In the genomic region with DNA sequence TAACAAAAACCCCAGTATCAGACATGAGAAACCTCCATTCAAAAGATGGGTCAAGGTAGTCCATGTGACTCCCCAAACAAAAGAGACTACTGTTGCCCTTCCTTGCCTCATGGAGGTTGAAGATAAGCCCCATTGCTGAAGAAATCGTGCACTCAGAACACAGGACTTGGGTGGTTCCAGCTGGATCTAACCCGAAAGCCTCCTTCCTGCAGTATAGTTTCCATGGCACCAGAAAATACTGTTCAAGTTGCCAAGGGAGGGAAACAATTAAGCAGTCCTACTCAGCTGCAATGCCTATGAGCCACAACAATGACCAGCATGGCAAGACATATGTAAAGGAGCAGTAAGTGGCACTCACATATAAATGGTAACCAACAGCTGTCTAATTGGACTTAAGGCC, we compare ENCODE assay signal across 20 mouse cellular contexts. TPM values are rescaled to one million over a fixed set of nuclear protein-coding genes. Genes with fewer than 3 reads are reported as not detected.
DNase-seq lines count a peak whose midpoint lies in the region; ATAC-seq lines count a peak whose summit lies in the region.
"Had no signal": no experiment of that assay in that cellular context is flagged by ENCODE, and none has a peak within 500 bp of the region (broad histone marks: within the 10 kb centered on the region; RNA-seq: fewer than 3 reads in every experiment).

No protein-coding gene starts in this region.

- DNase-seq in forebrain, embryonic 11.5 days (ENCODE audit: low spot score) = no peak
- peak; percentile 20 for DNase-seq in R1 (ENCODE audit: low read depth, low spot score)
- no peak for DNase-seq in urinary bladder, postnatal 4 days (ENCODE audit: low spot score in 2 of 2)
- DNase-seq in gastrocnemius, postnatal 36 days = no peak
- no peak for DNase-seq in lung, postnatal 4 days
- DNase-seq: adrenal gland, adult 8-10 months; cerebellum, postnatal 10 days; heart, adult 11 months; heart, postnatal 10 days; kidney, adult 18-20 months; lung, postnatal 10 days; thymus, adult 2 months had no signal

- 79% methylated on average over 2 of the region's 2 CpGs for WGBS in forebrain, embryonic 11.5 days
- 52% methylated on average over 2 of the region's 2 CpGs for WGBS in forebrain, embryonic 15.5 days
- 31% methylated on average over 2 of the region's 2 CpGs for WGBS in liver, embryonic 16.5 days (ENCODE audit: insufficient replicate concordance)

- intact Hi-C loops in gastrocnemius, postnatal 36 days (cut with DNase I) = no loop called here

- H3K4me3 ChIP-seq in forebrain, embryonic 11.5 days (ENCODE audit: low read depth, low read length) = no peak overlapping the region
- no peak overlapping the region for H3K4me3 ChIP-seq in forebrain, embryonic 15.5 days
- H3K4me3 ChIP-seq in liver, embryonic 16.5 days (ENCODE audit: low read depth, low read length) = no peak overlapping the region
- H3K4me3 ChIP-seq: embryonic facial prominence, embryonic 10.5 days; limb, embryonic 13.5 days; midbrain, embryonic 10.5 days had no signal

- no peak overlapping the region for H3K4me2 ChIP-seq in forebrain, embryonic 11.5 days (ENCODE audit: low read depth, low read length, severe bottlenecking)
- no peak overlapping the region for H3K4me2 ChIP-seq in forebrain, embryonic 15.5 days (replicated peaks)
- no peak overlapping the region for H3K4me2 ChIP-seq in liver, embryonic 16.5 days (ENCODE audit: low read depth, low read length)
- H3K4me2 ChIP-seq: limb, embryonic 13.5 days had no signal

- no peaks in the 10 kb centered on the region for H3K4me1 ChIP-seq in forebrain, embryonic 11.5 days (replicated peaks; ENCODE audit: control insufficient read depth, insufficient read depth, low read length)
- H3K4me1 ChIP-seq in forebrain, embryonic 15.5 days = no peaks in the 10 kb centered on the region
- H3K4me1 ChIP-seq in liver, embryonic 16.5 days (ENCODE audit: control insufficient read depth, low read depth, low read length) = peaks cover 16% of the 10 kb centered on the region
- H3K4me1 ChIP-seq: embryonic facial prominence, embryonic 10.5 days; limb, embryonic 13.5 days; midbrain, embryonic 10.5 days had no signal

- no peaks in the 10 kb centered on the region for H3K9me3 ChIP-seq in forebrain, embryonic 11.5 days (ENCODE audit: control insufficient read depth, low read length)
- H3K9me3 ChIP-seq in forebrain, embryonic 15.5 days = no peaks in the 10 kb centered on the region
- H3K9me3 ChIP-seq in liver, embryonic 16.5 days (replicated peaks; ENCODE audit: control insufficient read depth, low read length) = no peaks in the 10 kb centered on the region
- H3K9me3 ChIP-seq: embryonic facial prominence, embryonic 10.5 days; limb, embryonic 13.5 days; midbrain, embryonic 10.5 days had no signal

- H3K27me3 ChIP-seq in forebrain, embryonic 11.5 days (ENCODE audit: control insufficient read depth, insufficient read depth, low read length) = peaks cover 2% of the 10 kb centered on the region; the same call in 1 of the 2 replicates
- H3K27me3 ChIP-seq in forebrain, embryonic 15.5 days = no peaks in the 10 kb centered on the region
- no peaks in the 10 kb centered on the region for H3K27me3 ChIP-seq in liver, embryonic 16.5 days (ENCODE audit: control insufficient read depth, insufficient read depth, low read depth, low read length)
- H3K27me3 ChIP-seq: CH12.LX had no signal

- no peak overlapping the region for H3K9ac ChIP-seq in forebrain, embryonic 11.5 days (ENCODE audit: low read length)
- no peak overlapping the region for H3K9ac ChIP-seq in forebrain, embryonic 15.5 days (replicated peaks)
- no peak overlapping the region for H3K9ac ChIP-seq in liver, embryonic 16.5 days (ENCODE audit: low read depth, low read length)
- H3K9ac ChIP-seq: limb, embryonic 13.5 days had no signal

- ATAC-seq in forebrain, embryonic 11.5 days (replicated peaks; ENCODE audit: low FRiP score) = 0 out of 2 replicates have a peak, but pooled peaks have one; percentile 21
- no peak for ATAC-seq in forebrain, embryonic 15.5 days (replicated peaks)
- peak; percentile 82 for ATAC-seq in erythroid progenitor cell, adult 5-6 weeks (replicated peaks; ENCODE audit: low FRiP score, poor library complexity, severe bottlenecking)
- ATAC-seq in liver, embryonic 16.5 days (ENCODE audit: low read depth) = peak; percentile 85
- ATAC-seq: hindbrain, embryonic 16.5 days had no signal

- H3K36me3 ChIP-seq in forebrain, embryonic 11.5 days (ENCODE audit: control insufficient read depth, insufficient read depth, low read length) = no peaks in the 10 kb centered on the region
- H3K36me3 ChIP-seq in forebrain, embryonic 15.5 days = no peaks in the 10 kb centered on the region
- H3K36me3 ChIP-seq in liver, embryonic 16.5 days (ENCODE audit: control insufficient read depth, insufficient read depth) = no peaks in the 10 kb centered on the region
- H3K36me3 ChIP-seq: embryonic facial prominence, embryonic 10.5 days; limb, embryonic 13.5 days; midbrain, embryonic 10.5 days had no signal

- H3K27ac ChIP-seq in forebrain, embryonic 11.5 days (ENCODE audit: low read depth, low read length) = no peak overlapping the region
- H3K27ac ChIP-seq in forebrain, embryonic 15.5 days (replicated peaks) = no peak overlapping the region
- H3K27ac ChIP-seq in liver, embryonic 16.5 days (ENCODE audit: low read length) = peak overlapping the region; percentile 67
- H3K27ac ChIP-seq: embryonic facial prominence, embryonic 10.5 days; limb, embryonic 13.5 days; midbrain, embryonic 10.5 days had no signal

RNA-seq across cellular contexts. Expression of gene Reps2, which starts 36.1 kb away (rescaled TPM):
- polyA plus RNA-seq in forebrain, embryonic 11.5 days (2014; fragmentation: Nextera tagmentation; extraction: Ambion mirVana) = 1.1 and 1.2 TPM in 2 replicates
- 3.9 and 4.3 TPM in 2 replicates for polyA plus RNA-seq in forebrain, embryonic 15.5 days (2015; fragmentation: Nextera tagmentation; extraction: Ambion mirVana)
- 9.2 and 12.6 TPM in 2 replicates for total RNA-seq in erythroid progenitor cell, adult 5-6 weeks (2015; ENCODE audit: low replicate concordance)
- 0.45 and 2.1 TPM in 2 replicates for total RNA-seq in erythroid progenitor cell, adult 5-6 weeks (2017; ENCODE audit: low replicate concordance)
- polyA plus RNA-seq in liver, embryonic 16.5 days (2015; fragmentation: Nextera tagmentation; extraction: Ambion mirVana) = 0.73 and 0.76 TPM in 2 replicates
- total RNA-seq in gastrocnemius, postnatal 36 days (2021) = 1 to 10 TPM in 1 of 2 experiments, under 1 TPM in 1; 0.99 to 1.1 TPM
- total RNA-seq: CH12.LX had no signal
